Mouse (Mus musculus): ENCODE data around the gene Tbx10.

DNA sequence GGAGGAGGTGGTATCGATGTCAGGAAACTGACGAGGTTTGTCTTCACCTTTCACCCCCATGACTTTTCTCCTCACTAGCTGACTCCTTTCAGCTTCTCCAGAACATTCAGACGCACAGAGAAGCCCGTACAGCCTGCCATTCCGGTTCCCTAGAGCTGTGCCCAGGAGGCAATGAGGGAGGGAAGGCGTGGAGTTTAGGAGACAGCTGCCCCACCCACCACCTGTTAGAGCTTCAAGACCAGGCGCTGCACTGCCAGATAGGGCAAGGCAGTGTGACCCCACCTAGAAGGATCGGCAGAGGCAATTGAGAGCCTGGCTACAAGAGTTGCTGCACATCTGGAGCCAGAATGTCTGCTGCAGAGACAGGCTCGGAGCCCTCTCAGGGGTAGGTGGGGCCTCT, 20.3 kb upstream of the Tbx10 start, which contains the start of gene Aldh3b2:
- TF ChIP-seq POLR2A (IDR thresholded peaks at IDR 0.05; ENCODE audit: low read depth, low read length) (no peak), CTCF (IDR thresholded peaks at IDR 0.05; ENCODE audit: extremely low read depth, insufficient read length, insufficient replicate concordance, low read depth, low read length) (no peak)

Data from small intestine, adult 2 months (tissue).